Mouse (Mus musculus): ENCODE measurements around the gene 4930470P17Rik. TPM values are rescaled to one million over a fixed set of nuclear protein-coding genes. Genes with fewer than 3 reads are reported as not detected.

4930470P17Rik gene
- total RNA-seq, 2 experiments from 2014 or later = not detected

- ATAC-seq (replicated peaks; ENCODE audit: poor library complexity, severe bottlenecking) = no peak
These were observed 72.1 kb downstream of the 4930470P17Rik start for GRCm38 (mm10) chr2:170529766-170530165.

Other genes with a start within 250 kb of the 4930470P17Rik start
- not detected in 2 replicates for gene Bcas1, start 174.2 kb downstream of the 4930470P17Rik start, total RNA-seq (2014; fragmentation: Nextera tagmentation)
- 0.30 and 0.41 TPM in 2 replicates for gene Bcas1, start 174.2 kb downstream of the 4930470P17Rik start, total RNA-seq (2017)
- gene Pfdn4, start 105.6 kb downstream of the 4930470P17Rik start, total RNA-seq (2014; fragmentation: Nextera tagmentation) = 52.7 and 59.1 TPM in 2 replicates
- 58.7 and 82.4 TPM in 2 replicates for gene Pfdn4, start 105.6 kb downstream of the 4930470P17Rik start, total RNA-seq (2017)
- not detected in 2 replicates for gene Cyp24a1, start 104.9 kb downstream of the 4930470P17Rik start, total RNA-seq (2014; fragmentation: Nextera tagmentation)
- not detected in 2 replicates for gene Cyp24a1, start 104.9 kb downstream of the 4930470P17Rik start, total RNA-seq (2017)
- not detected in 2 replicates for gene Dok5, start 129.8 kb upstream of the 4930470P17Rik start, total RNA-seq (2014; fragmentation: Nextera tagmentation)
- gene Dok5, start 129.8 kb upstream of the 4930470P17Rik start, total RNA-seq (2017) = not detected in 2 replicates